In the genomic region with DNA sequence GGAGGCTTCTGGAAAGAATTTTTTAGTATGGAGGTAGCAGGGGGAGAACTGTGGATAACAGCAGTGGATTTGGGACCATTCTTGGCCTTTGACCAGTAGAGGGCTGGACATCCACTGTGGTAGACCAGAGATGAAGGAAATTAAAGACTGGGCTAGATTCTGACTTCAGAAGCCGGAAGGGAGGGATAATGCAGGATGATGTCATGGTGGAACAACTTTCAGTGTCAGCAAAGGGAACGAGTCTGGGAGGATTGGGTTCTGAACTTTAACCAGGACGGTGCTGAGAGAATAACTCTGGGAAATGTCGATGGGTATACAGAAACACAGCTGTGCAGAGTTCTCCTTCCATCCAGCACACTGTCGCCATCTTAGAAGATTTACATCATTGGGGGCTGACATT, we compare ENCODE assay signal across 22 mouse cellular contexts.
"Had no signal": no experiment of that assay in that cellular context is flagged by ENCODE, and none has a peak within 500 bp of the region (broad histone marks: within the 10 kb centered on the region; RNA-seq: fewer than 3 reads in every experiment).

No protein-coding gene starts in this region.

- H3K9ac ChIP-seq: forebrain, postnatal 0 days; heart, embryonic 13.5 days; heart, embryonic 15.5 days; hindbrain, embryonic 13.5 days; hindbrain, embryonic 15.5 days; limb, embryonic 13.5 days; limb, embryonic 15.5 days; liver, embryonic 12.5 days; liver, embryonic 14.5 days had no signal

- H3K36me3 ChIP-seq: heart, embryonic 13.5 days; heart, embryonic 15.5 days; hindbrain, embryonic 13.5 days; hindbrain, embryonic 15.5 days; limb, embryonic 13.5 days; limb, embryonic 15.5 days; liver, embryonic 12.5 days had no signal

- ATAC-seq: forebrain, postnatal 0 days; hindbrain, postnatal 0 days; intestine, embryonic 16.5 days; liver, embryonic 12.5 days had no signal

- H3K4me1 ChIP-seq: hindbrain, embryonic 13.5 days; hindbrain, embryonic 15.5 days; limb, embryonic 13.5 days; limb, embryonic 15.5 days; liver, embryonic 12.5 days had no signal

- H3K9me3 ChIP-seq: heart, embryonic 13.5 days; heart, embryonic 15.5 days; hindbrain, embryonic 13.5 days; hindbrain, embryonic 15.5 days; limb, embryonic 13.5 days; limb, embryonic 15.5 days; liver, embryonic 12.5 days had no signal

- H3K4me2 ChIP-seq: heart, embryonic 11.5 days; heart, embryonic 13.5 days; heart, embryonic 15.5 days; hindbrain, embryonic 13.5 days; hindbrain, embryonic 15.5 days; limb, embryonic 13.5 days; limb, embryonic 15.5 days; liver, embryonic 12.5 days had no signal

- H3K27me3 ChIP-seq: heart, embryonic 13.5 days; heart, embryonic 15.5 days; hindbrain, embryonic 13.5 days; hindbrain, embryonic 15.5 days; limb, embryonic 13.5 days; limb, embryonic 15.5 days; liver, embryonic 12.5 days had no signal

- H3K27ac ChIP-seq: heart, adult 2 months; heart, embryonic 13.5 days; heart, embryonic 15.5 days; hindbrain, embryonic 13.5 days; hindbrain, embryonic 15.5 days; hindbrain, postnatal 0 days; limb, embryonic 13.5 days; limb, embryonic 15.5 days; liver, embryonic 12.5 days; liver, embryonic 14.5 days had no signal

- H3K4me3 ChIP-seq: heart, adult 2 months; heart, embryonic 13.5 days; heart, embryonic 15.5 days; hindbrain, embryonic 13.5 days; hindbrain, embryonic 15.5 days; limb, embryonic 13.5 days; limb, embryonic 15.5 days; liver, embryonic 12.5 days had no signal

- DNase-seq: forebrain, postnatal 0 days; gastrocnemius, postnatal 14 days; gastrocnemius, postnatal 36 days; heart, adult 11 months; heart, adult 2 months; heart, postnatal 14 days; heart, postnatal 36 days; kidney, adult 18-20 months; layer of hippocampus, adult 9-11 months; layer of hippocampus, postnatal 36 days; left cerebral cortex, postnatal 4 days had no signal
